Mouse (Mus musculus): Measurements from ENCODE around the gene Scrt2. TPM values are rescaled to one million over a fixed set of nuclear protein-coding genes. Genes with fewer than 3 reads are reported as not detected.

The Scrt2 gene
- polyA plus RNA-seq (2015; fragmentation: Nextera tagmentation; extraction: Ambion mirVana) = 0.18 and 0.44 TPM in 2 replicates

DNA sequence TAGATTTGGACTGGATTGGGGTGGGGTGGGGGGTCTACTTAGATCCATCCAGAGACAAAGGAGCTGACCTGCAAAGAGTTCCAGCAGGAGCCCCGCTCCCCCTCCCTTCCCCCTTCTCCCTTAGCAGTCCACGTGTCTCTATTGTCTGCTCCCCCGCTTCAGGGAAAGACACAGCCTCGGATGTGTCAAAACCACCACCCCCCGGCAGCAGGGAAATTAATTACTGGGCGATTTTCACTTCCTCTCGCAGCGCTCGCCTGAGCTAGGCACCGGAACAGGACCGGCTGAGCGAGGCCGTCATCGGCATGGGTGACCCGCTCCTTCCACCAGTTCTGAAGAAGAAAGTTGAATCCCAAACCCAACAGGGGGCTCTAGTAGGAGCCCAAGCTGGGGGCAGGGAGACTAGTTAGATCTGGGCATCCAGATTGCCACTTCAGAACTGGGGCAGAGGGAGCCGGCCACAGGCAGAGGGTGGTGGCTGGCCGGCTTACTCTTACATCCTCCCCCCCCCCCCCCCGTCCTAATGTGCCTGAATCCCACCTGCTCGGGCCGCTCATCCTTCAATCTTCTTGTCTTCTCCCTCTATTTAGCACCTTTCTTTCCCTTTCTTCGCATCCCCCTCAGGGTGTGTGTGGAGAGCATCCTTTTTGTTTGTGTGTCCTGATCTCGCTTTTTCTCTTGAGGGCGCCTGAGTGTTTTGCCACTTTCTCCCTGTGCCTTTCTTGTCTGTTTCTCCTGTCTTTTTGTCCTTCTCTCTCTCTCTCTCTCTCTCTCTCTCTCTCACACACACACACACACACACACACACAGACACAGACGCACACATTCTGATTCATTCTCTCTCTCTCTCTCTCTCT lies at the start of gene Scrt2:
TSS of gene Scrt2 (plus strand) at position 845 of the 857 bp plus-strand sequence.

DNA sequence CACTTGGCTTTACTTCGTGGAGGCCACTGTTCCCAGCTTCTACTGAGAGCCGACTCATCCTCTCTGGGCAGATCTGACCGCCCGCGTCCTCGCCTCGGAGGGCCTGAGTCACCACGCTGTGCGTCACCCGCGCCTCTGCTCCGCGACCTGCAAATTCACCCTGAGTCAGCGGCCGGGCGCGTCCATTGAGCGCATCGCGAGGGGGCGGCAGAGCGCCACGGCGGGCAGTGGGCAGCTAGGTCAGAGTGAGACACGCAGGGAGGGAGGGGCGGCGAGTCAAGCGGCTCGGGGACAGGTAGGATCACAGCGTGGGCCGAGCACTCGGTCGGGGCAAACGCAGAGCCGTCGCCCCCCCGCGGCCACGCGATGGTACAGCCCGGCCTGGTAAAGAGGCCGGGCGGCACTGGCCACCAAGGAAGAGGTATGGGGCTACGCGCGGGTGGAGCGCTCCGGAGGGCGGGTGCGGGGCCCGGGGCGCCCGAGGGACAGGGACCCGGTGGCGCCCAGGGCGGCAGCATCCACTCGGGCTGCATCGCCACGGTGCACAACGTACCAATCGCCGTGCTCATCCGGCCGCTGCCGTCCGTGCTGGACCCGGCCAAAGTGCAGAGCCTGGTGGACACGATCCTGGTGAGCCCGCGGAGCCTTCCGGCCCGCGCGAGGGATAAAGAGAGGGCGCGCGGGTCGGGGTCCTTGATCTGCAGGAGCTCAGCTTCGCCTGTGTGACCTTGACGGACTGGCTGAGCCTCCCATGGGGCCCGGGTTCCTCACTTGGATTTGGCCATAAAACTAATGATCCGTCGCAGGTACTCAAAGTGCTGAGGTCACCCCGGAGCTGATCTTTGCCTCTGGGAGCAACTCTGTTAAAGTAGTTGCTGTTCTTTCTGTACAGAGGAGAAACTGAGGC lies 24.2 kb downstream of the Scrt2 start, which contains the start of gene Srxn1:
TSS of gene Srxn1 (plus strand) at position 199 of the 907 bp plus-strand sequence.

DNA sequence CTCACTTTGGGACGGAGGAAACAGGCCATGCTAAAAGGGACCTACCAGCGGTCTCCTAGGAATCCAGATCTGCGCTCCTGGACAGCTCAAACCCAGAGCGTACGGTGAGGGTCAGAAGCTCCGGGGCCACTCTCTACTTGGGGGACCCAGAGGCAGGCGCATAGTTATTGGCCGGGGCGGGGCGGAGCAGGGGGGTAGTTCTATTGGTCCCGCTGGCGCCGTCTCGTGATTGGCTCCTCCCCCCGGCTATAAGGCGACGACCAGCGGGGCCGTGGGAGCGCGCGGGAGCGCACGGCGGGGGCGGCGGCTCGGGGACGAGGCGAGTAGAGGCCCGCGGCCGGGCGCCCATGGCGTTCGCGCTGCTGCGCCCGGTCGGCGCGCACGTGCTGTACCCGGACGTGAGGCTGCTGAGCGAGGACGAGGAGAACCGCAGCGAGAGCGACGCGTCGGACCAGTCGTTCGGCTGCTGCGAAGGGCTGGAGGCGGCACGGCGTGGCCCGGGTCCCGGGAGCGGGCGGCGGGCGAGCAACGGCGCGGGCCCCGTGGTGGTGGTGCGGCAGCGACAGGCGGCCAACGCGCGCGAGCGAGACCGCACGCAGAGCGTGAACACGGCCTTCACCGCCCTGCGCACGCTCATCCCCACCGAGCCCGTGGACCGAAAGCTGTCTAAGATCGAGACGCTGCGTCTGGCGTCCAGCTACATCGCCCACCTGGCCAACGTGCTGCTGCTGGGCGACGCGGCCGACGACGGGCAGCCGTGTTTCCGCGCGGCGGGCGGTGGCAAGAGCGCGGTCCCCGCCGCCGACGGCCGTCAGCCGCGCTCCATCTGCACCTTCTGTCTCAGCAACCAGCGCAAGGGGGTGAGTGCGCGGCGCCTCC lies 62.2 kb downstream of the Scrt2 start, which contains the start of gene Tcf15:
TSS of gene Tcf15 (plus strand) at position 283 of the 879 bp plus-strand sequence.

Other genes starting within 250 kb of the Scrt2 start
- 0.18 and 0.43 TPM in 2 replicates for gene Rspo4, start 238.6 kb upstream of the Scrt2 start, polyA plus RNA-seq (2015; fragmentation: Nextera tagmentation; extraction: Ambion mirVana)
- gene Angpt4, start 170.3 kb upstream of the Scrt2 start, polyA plus RNA-seq (2015; fragmentation: Nextera tagmentation; extraction: Ambion mirVana) = 0.65 and 1.2 TPM in 2 replicates
- gene Fam110a, start 101.3 kb upstream of the Scrt2 start, polyA plus RNA-seq (2015; fragmentation: Nextera tagmentation; extraction: Ambion mirVana) = 10.9 and 14.3 TPM in 2 replicates
- 1.5 and 2.1 TPM in 2 replicates for gene Slc52a3, start 85.0 kb upstream of the Scrt2 start, polyA plus RNA-seq (2015; fragmentation: Nextera tagmentation; extraction: Ambion mirVana)
- gene Srxn1, start 24.0 kb downstream of the Scrt2 start, polyA plus RNA-seq (2015; fragmentation: Nextera tagmentation; extraction: Ambion mirVana) = 21.9 and 40.2 TPM in 2 replicates
- gene Tcf15, start 62.0 kb downstream of the Scrt2 start, polyA plus RNA-seq (2015; fragmentation: Nextera tagmentation; extraction: Ambion mirVana) = 3.0 and 5.0 TPM in 2 replicates
- gene Csnk2a1, start 145.3 kb downstream of the Scrt2 start, polyA plus RNA-seq (2015; fragmentation: Nextera tagmentation; extraction: Ambion mirVana) = 43.2 and 64.4 TPM in 2 replicates
- 26.9 and 42.2 TPM in 2 replicates for gene Tbc1d20, start 212.3 kb downstream of the Scrt2 start, polyA plus RNA-seq (2015; fragmentation: Nextera tagmentation; extraction: Ambion mirVana)